Mouse (Mus musculus) midbrain, embryonic 15.5 days (tissue): ENCODE data around the gene Ldah. TPM values are rescaled to one million over a fixed set of nuclear protein-coding genes. Genes with fewer than 3 reads are reported as not detected.

Experiments used
- polyA plus RNA-seq: library from polyadenylated mRNA; unstranded; fragments of >200 nt; fragmentation: Nextera tagmentation; extraction: Ambion mirVana; gene quantifications from 2 replicates; pipeline ENCODE4 v1.2.1, GENCODE M21; 2015

The Ldah gene
- polyA plus RNA-seq, 1 experiment from 2014 or later, result 67.7 TPM

Other genes with a start within 250 kb of the Ldah start
- 0.05 TPM in 1 of 2 replicates, not detected in the other for gene Apob, start 230.5 kb upstream of the Ldah start, polyA plus RNA-seq
- gene Gdf7, start 93.8 kb downstream of the Ldah start, polyA plus RNA-seq, result 0.19 and 0.23 TPM in 2 replicates
- gene Hs1bp3, start 105.3 kb downstream of the Ldah start, polyA plus RNA-seq, result 8.9 and 10.8 TPM in 2 replicates